Mouse (Mus musculus): ENCODE measurements at regions not wholly inside any gene's neighbourhood (a gene's known extent, or its start where the extent isn't known, plus 50 kb on each side); places are given as distances from the start of the nearest gene placed in this dataset.

GRCm38 (mm10) chr2:74930702-74931101 lies 105.1 kb downstream of the Mtx2 start:
- no peak for DNase-seq (ENCODE audit: low spot score in 2 of 2)

- no peak for DNase-seq (ENCODE audit: low spot score in 2 of 2)
Measured at GRCm38 (mm10) chr2:74933190-74933589, 107.6 kb downstream of the Mtx2 start.

DNA sequence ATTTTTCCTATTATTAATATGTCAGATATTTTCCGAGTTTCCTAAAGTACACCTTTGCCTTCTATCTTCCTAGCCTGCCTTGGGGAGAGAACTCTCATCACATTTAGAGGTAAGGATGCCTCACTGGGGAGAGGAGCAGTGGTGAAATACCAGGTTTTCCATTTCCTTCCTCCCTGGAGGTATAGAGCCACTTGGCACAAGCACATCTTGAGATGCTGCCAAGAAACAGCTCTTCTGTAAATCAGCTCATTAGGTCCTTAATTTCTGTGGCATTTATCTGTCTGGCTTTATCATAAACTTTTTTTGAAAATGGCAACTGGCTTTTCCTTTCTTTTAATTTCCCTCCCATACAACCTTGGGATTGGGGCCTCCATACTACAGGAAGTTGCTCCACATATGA lies 108.2 kb downstream of the Mtx2 start:
- no peak for DNase-seq (ENCODE audit: low spot score in 2 of 2)

GRCm38 (mm10) chr2:74938711-74939110 lies 113.1 kb downstream of the Mtx2 start:
- DNase-seq (ENCODE audit: low spot score in 2 of 2), result no peak

GRCm38 (mm10) chr2:74941966-74942365 lies 116.4 kb downstream of the Mtx2 start:
- no peak for DNase-seq (ENCODE audit: low spot score in 2 of 2)

DNA sequence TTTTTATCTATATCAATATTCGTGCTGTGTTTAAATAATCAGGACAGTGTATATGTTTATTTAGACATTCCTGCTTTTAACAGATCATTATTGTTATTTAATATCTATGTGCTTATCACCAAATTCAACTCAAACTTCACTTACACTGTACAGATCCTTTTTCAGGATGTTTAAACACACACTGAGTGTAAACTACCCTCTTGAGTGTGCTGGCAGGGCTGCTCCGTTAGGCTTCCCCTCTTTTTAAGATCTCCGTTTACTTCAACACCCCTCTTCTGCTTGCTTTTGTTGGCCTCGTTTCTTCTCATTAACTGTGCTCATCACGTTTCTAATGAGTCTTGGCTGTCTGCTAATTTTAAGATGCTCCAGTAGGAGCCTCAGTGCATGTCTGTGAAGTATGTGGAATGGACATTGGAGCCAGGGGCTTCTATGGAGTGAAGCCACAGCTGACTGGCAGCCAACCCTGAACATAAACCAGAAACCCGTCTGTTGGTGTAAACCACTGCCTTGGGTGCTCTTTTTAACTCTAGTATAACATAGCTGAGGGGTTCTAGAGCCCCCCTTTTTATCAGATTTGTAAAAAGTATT lies 117.1 kb downstream of the Mtx2 start:
- no peak for DNase-seq (ENCODE audit: low spot score in 2 of 2)

GRCm38 (mm10) chr2:74945185-74945749 lies 119.7 kb downstream of the Mtx2 start:
- DNase-seq (ENCODE audit: low spot score in 2 of 2), result no peak

GRCm38 (mm10) chr2:74951401-74952260 lies 126.0 kb downstream of the Mtx2 start:
- DNase-seq (ENCODE audit: low spot score in 2 of 2), result no peak

DNA sequence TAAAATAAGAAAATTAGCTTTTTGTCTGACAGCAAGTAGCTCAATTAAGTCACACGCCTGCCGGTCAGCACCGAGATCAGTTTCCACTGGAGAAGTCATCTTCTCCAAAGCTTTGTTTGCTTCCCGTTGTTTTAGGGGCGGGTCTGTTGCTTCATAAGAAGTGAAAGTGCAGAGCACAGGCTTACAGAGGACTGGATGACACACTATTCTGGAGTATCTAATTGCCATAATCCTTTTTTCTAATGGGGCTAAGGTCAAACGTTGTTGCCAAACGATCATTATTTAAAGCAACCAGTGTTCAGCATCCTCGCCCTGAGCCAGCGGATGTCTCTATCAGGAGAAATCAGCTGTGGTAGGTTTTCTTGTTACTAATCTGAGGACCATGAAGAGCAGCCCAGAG lies 128.5 kb downstream of the Mtx2 start:
- DNase-seq (ENCODE audit: low spot score in 2 of 2), result no peak

- no peak for DNase-seq (ENCODE audit: low spot score in 2 of 2)
Measured at GRCm38 (mm10) chr2:74955281-74956128, 129.9 kb downstream of the Mtx2 start.

- no peak for DNase-seq (ENCODE audit: low spot score in 2 of 2)
Measured at GRCm38 (mm10) chr2:74956129-74956450, 130.5 kb downstream of the Mtx2 start.

DNA sequence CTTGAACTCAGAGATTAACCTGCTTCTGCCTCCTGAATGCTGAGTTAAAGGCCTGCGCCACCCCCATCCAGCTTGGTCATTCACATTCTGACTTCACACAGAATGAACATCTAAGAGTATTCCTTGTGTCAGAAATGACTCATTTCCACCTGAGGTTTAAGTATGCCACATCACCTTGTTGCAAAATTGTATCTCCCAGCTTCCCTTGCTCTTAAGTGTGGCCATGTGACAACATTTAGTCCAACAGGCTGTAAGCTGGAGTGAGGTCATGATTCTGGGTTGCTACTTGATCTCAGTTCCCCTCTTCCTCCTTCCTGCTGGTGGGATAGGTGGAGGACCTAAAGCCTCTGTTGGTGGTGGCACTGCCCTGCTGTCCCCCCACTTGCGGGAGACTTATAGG lies 131.0 kb downstream of the Mtx2 start:
- DNase-seq (ENCODE audit: low spot score in 2 of 2), result no peak

GRCm38 (mm10) chr2:74959936-74960335 lies 134.3 kb downstream of the Mtx2 start:
- DNase-seq (ENCODE audit: low spot score in 2 of 2), result no peak

GRCm38 (mm10) chr2:74962416-74962815 lies 136.8 kb downstream of the Mtx2 start:
- no peak for DNase-seq (ENCODE audit: low spot score in 2 of 2)

DNA sequence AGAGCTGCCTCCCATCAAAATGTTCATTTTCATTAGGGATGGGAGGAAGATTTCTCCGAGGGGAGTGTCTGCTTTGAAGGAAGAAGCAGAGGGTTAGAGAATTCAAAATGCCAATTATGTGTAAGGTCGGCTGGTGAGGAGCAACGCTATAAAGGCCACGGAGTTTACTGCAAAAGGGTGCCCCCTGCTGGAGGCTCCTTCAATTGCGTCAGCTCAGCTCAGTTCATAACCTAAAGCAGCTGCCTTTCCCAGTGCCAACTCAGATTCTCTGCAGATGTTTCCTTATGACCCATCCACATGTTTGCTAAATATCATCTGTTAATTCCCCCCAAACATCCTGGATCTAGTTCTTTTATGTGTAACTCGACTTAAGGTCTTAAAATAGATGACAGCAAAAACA lies 138.8 kb downstream of the Mtx2 start:
- peak; percentile 77 to 89 for DNase-seq (ENCODE audit: low spot score in 2 of 2)

DNA sequence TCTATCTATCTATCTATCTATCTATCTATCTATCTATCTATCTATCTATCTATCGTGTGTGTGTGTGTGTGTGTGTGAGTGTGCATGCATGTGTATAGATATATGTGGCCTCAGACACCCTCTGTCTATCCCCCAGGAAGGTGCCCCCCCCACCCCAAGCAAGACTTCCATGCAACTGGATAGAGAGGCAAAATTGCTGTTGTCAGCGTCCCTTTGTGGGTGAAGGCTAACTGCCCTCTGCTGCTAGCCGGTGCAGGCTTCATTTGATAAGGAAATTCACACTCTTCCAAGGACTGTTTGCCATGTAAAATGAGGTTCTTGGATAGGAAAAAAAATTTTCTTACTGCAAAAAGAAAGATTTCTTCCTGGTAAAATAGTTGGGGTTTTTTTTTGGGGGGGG lies 139.4 kb downstream of the Mtx2 start:
- DNase-seq (ENCODE audit: low spot score in 2 of 2), result no peak

DNA sequence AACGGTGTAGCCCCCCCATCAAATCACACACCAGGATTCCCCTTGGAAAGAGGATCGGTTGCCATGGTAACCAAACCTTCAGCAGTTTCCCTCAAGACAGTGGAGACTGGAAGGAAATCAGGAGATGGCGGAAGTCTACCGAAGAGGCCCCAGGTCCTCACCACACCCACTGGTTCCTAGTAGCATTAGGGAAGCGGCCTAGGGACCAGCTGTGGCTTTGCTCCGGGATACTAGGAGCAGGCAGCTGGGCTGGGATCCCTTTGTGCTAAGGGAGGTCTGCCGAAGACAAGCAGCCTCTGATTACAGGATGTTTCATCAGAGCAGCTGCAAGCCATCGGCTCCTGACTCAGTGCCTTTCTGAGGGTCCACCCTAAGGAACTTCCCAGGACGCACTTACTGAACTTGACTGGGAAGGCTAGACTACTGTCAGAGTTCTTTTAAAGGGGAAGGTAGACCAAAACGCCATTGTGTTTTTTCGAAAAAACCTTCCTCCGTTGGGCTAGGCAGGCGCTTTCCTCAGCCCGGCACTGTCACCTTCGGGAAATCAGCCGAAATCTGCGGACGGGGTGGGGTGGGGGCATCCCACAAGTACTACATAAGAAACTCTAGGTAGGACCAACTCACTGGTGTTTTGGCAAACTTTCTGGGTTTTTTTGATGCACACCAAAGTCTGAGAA lies 139.9 kb downstream of the Mtx2 start:
- no peak for DNase-seq (ENCODE audit: low spot score in 2 of 2)

GRCm38 (mm10) chr2:74970611-74971265 lies 145.1 kb downstream of the Mtx2 start:
- no peak for DNase-seq (ENCODE audit: low spot score in 2 of 2)

DNA sequence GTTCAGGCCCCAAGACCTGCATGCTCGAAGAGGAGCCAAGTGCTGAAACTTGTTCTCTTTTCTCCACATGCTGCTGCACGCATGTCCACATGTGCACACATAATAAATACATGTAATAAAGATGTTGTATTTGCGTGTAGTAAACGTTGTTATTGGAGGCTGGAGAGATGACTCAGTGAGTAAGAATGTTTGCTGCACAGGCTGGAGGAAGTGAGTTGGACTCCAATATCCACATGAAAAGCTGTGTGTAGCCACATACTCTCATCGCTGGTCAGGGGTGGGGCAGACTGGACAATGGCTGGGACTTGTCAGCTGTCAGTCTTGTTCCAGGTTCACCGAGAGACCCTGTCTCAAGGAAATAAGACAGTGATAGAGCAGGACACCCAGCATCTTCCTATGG lies 147.8 kb downstream of the Mtx2 start:
- DNase-seq (ENCODE audit: low spot score in 2 of 2), result no peak

- DNase-seq (ENCODE audit: low spot score in 2 of 2), result no peak
Measured at GRCm38 (mm10) chr2:74974595-74975325, 149.2 kb downstream of the Mtx2 start.

Data from left cerebral cortex, adult 18-20 months (tissue).